Mouse (Mus musculus) kidney, adult 9 months (tissue): ENCODE measurements at regions not wholly inside any gene's neighbourhood (a gene's known extent, or its start where the extent isn't known, plus 50 kb on each side); places are given as distances from the start of the nearest gene placed in this dataset.
"Not testable (repeated sequence)": the region's sequence is repeated elsewhere in the genome, so short reads cannot be mapped to it uniquely, and the experiment has no call there.

ENCODE experiments used
- DNase-seq: peaks from one replicate; pipeline ENCODE4 v3.0.0; 2022

DNA sequence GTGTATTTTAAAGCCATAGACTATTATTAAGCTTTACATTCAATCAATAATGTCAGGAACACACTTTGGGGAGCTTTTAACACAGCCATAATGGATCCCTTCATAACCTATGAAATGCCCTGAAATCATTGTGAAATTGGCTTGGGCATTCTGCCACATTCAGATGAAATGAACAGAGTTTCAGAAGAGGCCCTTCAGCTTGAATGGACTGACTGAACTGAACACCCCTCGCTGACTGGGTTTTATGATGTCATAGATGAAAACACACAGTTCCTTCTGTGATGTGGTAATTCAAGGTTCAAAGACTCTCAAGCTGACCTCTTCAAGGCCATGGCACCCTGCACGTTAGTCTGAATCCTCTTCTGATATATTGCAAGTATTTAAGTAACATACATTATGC lies 298.4 kb upstream of the Ercc4 start:
- DNase-seq, result no peak

DNA sequence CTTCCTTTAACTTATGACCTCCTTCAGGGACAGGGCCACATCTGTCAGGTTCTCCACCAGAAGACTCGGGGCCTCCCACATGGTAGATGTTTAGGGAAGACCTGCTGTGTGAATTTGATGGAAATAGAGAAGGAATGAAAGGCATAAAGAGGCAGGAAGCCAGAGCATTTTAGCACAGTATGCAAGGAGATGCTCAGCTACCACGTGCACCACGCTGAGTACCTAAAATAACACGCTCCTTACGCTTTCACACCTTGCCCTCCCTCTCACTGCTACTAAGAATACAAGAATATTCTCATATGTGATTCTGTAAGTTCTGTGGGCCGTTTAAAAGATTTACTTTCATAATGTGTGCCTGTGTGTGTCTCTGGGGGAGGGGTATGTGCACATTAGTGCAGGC lies 284.8 kb upstream of the Ercc4 start:
- no peak for DNase-seq

DNA sequence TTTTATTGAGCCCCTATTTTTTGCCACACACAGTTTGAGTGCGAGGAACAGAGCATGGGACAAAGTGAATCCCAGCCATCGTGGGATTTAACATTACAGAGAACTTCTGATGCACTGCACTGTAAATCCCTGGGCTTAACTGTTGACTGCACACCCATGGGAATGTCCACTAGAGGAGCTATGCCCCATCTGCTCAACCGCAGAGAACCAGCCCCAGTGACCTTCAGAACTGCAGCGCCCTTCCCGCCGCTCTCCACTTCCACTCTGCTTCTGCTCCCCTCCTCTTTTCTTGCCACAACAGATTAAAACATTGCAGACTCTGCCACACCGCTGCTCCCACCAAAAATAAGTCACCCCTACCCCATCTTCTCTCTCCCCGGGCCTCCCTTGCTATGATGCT lies 283.3 kb upstream of the Ercc4 start:
- DNase-seq, result peak; percentile 2

DNA sequence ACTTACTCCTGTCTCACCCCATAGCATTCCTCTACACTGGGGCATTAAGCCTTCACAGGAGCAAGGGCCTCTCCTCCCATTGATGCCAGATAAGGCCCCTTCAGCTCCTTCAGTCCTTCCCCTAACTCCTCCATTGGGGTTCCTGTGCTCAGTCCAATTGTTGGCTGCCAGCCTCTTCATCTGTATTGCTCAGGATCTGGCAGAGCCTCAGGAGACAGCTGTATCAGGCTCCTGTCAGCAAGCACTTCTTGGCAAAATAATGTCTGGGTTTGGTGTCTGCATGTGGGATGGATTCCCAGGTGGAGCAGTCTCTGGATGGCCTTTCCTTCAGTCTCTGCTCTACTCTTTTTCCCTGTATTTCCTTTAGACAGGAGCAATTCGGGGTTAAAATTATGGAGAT lies 278.2 kb upstream of the Ercc4 start:
- DNase-seq, result not testable (repeated sequence)

DNA sequence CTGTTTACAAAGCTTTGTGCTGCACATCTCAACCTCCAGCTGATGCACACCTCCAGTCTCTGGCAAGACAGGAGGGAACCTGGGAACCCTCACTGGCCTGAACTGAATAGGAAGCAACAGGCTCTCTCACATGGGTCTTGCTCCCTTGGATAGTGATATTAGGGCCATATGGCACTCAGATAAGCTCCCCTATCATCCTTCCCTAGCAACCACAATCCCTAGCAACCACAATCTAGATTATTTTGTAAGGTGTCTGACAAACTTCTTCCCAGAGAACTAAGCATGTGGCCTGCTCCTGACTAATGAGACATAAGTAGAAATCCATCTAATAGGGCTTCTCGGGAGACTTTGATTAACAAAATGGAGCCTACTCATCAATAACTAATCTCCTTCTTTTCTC lies 253.1 kb upstream of the Ercc4 start:
- no peak for DNase-seq

DNA sequence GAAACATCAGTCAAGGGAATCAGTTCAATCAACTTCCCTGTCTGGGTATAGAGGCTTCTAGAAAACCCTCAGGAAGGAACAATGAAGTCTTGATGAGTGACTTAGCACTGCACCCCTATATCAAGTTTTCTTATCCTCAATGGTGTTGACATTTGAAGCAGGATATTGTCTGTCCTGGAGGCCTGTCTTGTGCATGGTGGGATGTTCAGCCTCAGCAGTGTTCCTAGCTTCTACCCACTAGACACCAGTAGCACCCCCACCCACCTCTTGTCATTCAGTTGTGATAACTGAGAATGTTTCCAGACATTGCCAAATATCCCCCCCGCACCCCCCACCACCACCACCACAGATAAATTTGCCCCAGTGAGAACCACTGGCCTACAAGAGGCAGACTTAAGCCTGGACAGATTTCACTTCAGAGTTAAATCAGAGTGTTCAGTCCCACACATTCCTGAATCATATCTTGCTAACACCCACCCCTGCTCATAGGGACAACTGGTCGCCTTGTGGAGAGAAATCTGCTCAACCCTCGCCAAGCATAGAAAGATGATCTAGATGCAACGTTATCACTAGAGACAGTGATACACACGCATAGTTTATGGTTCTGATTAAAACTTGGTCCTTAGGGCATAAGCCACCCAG lies 249.6 kb upstream of the Ercc4 start:
- no peak for DNase-seq

DNA sequence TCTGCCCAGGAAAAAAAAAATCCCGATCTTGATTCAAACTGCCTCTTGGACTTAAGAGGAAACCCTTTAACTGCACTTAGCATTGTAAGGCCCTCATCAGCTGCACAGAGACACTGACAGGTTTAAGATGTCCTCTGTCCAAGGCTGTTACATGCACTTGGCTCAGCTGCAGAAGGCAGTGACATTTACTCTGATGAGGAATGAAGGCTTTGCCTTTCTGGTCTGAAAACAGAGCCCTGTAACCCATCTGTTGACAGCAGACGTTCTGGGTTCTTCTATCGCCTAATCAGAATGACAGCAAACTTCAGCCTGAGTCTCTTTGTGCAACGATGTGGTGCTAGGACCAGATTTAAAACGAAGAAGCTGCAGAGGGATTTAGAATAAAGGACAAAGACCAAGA lies 246.9 kb upstream of the Ercc4 start:
- no peak for DNase-seq

DNA sequence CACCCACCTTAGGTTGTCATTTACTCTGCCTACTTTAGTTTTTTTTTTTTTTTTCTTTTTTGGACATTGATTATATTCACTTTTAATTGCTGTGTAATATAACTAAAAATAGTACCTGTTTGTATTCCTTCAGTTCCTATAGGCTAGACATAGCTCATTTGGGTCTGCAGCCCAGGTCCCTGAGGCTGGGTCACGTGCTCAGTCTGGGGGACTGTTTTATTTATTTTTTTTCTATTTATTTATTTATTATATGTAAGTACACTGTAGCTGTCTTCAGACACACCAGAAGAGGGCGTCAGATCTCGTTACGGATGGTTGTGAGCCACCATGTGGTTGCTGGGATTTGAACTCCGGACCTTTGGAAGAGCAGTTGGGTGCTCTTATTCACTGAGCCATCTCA lies 231.2 kb upstream of the Ercc4 start:
- not testable (repeated sequence) for DNase-seq

DNA sequence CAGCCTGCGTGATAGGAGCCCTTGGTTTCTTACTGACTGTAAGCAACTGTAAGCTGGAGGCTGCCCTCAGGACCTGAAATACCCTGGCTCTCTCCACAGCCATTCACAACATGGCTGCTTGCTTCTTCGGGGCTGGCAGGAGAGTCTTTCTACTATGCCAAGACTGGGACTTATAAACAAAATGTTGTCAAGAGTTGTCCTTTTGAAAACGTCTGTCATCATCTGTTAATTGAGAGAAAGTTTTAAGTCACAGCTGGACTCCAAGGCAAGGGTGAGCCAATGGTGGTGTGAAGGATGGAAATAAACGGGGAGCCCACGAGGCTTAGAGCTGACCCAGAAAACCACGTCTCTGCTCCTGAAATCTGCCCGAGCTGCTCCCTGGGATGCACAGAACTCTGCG lies 229.5 kb upstream of the Ercc4 start:
- DNase-seq, result no peak

DNA sequence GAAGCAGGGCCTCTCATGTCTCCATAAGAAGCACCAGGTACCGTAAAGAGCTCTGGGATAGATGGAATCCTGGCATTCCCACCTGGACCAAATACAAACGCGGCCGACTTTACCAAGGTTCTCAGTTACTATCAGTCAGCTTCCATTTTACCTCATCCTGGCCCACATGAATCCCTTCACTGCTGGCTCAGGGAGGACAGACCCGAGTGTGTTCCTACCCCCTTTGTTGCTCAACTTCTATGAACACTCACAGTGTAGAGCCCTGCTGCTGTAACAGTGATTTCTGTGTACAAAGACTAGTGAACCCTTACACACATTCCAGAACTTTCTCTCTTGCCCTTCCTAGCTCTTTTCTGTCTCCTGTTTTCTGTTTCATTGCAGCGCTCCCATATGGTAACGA lies 229.0 kb upstream of the Ercc4 start:
- DNase-seq, result no peak

DNA sequence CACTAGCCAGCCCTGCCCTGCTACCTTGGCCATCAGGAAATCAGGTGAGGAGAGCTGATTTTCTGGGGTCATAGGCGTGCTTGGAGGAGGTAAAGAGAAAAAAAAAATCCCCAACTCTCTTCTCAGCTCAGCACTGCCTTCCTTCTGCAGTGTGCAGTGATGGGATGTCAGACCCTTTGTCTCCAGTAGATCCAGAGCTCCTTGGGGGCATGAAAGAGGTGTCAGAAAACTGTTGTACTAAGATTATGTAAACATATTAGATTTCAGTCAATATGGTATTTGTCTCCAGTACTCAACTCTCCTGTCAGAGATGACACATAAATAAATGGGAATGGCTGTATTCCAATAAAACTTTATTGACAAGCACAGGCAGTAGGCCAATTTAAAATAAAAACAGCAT lies 226.8 kb upstream of the Ercc4 start:
- DNase-seq, result no peak

DNA sequence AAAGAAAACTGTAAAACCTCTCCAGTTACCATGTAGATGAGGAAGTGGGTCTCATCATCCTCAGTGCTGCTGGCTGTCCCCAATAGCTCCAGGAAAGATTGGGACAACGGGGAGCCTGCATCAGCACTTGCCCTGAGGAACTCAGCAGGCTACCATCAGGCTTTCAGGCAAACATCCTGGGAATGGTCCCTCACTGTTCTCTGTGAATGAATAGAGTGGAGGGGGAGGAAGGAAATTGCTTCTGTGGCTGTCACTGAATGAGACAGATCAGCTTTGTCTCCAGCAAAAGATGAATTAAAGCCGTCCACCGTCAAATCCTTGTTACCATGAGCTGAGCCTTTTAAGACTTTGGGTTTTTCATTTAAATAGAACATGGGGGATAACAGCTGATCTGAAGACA lies 224.9 kb upstream of the Ercc4 start:
- no peak for DNase-seq

DNA sequence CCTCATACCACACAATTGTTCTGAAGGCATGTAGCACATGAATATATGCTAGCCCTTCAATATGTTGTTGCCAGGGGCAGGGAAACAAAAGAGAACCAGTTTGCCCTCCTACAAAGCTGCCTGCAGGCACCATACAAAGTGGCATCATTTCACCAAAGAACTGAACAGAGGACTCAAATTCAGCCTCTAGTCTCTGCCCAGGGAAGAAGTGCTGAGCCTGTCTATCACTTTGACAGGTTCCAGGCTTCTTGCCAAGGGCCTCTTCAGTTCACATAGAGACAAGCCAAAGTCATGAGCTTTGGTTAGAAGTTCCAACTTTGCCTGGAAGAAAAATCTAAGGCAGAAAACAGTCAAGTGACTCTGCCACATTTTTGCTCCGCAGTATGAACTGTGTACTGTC lies 223.4 kb upstream of the Ercc4 start:
- DNase-seq, result peak; percentile 73

DNA sequence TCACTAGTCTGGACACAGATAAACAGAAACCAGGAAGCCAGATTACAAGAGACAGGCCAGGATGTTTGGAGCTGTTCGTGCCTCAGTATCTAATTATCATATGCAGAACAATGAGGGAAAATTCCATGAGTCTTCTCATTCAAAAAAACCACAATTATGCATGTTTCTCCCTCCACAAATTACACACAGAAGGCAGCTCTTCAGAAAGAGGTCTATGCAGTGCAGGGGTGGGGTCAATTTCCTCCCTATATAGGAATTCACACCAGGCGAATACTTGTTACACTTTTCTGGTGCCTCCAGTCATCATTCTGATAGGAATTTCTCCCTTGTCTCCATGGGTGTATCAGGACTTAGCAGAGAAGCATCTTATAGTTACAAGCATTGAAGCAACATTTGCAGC lies 222.1 kb upstream of the Ercc4 start:
- DNase-seq, result no peak

DNA sequence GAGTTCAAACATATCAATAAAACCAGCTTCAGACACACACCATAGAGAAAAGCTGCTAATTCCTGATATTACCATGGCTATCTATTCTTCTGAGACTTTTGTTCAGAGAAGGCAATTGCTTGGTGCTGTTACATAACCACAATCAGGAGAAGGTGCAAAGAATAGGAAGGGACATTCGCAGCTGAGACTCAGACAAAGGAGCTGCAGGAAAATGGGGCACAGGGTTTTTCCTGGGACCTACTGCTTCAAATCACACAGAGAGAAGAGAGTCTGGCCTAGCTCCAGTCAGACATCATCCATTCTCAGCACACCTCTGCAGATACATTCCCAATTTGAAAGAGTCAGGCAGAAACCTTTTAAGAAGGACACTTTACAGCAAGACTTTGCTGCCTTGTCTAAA lies 219.4 kb upstream of the Ercc4 start:
- DNase-seq, result no peak

DNA sequence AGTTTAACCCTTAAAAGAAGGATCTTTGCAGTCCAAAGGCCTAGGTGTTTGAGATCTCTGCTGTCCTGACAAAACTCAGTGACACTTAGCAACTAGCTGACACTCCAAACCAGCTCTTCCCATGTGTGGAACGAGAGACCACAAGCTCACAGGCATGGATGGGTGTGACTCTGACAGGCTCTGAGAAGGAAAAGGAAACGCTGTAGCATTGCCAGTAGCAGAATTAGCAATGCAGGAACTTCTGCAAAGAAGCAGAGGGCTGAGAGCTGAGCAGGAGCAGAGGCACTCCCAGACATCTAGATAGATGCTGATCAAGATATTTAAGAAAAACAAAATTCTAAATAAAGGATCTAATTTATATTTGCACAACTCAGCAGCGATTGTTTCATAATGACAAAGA lies 218.9 kb upstream of the Ercc4 start:
- DNase-seq, result no peak

DNA sequence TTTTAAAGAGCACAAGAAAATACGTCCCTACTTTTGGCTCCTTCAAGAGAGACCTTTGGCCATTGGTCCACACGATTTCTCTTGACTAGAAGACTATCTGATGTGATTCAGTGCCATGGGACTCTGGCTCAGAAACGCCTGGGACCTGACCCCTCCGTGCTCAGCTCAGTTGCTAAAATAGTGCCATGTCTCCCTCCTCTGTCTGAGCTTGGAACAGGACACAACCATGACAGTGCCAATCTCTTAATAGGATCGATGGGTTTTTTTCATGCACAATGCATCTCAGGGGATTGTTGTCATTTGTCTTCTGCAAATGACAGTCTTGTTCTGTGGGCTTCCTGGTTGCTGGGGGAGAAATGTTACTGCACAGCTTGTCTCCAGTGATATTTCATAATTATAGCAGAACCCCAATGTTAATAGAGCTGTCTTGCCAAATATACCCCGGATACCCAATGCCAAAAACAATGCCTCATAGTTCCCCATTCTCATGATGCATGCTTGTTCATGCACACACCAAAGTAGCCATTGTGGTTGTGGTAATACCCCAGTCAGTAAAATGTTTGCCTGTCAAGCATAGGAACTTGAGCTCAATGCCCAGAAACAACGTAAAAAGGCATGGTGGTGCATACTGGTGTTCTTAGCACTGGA lies 216.7 kb upstream of the Ercc4 start:
- DNase-seq, result no peak

DNA sequence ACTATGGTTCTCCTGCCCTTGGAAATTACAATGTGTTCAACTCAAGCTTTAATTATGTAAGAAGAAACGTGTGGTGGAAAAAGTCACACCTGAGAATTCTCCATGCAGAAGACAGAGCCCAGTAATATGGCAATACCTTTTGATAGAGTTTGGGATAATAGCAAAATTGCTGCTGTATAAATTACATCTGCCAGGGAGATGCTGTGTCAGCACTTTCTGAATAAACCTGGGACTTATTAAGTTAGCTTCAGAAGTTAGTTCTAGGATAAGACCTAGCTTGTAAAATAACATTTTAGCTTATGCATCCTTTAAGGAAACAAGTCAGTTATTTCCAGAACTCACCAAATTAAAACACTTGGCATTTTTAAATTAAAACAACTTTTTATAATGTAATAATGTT lies 212.2 kb upstream of the Ercc4 start:
- DNase-seq, result no peak

DNA sequence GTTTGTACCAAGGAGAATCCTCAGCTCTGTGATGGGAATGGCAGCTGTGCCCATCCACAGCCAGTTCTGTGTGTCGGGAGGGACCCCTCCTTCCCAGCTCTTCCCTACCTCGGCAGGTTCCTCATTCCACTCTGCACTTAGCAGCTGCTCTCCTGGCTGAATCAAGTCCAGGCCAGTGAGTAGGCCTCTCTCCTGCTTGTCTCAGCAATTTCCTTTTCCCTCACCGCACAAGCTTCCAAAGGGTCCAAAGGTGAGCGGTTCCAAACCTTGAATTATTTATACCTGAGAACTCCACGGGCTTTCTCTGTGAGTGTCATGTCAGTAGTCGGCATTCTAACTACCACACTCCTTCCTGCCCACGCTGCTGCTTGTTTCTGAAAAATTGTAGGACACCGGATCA lies 208.8 kb upstream of the Ercc4 start:
- peak; percentile 77 for DNase-seq

DNA sequence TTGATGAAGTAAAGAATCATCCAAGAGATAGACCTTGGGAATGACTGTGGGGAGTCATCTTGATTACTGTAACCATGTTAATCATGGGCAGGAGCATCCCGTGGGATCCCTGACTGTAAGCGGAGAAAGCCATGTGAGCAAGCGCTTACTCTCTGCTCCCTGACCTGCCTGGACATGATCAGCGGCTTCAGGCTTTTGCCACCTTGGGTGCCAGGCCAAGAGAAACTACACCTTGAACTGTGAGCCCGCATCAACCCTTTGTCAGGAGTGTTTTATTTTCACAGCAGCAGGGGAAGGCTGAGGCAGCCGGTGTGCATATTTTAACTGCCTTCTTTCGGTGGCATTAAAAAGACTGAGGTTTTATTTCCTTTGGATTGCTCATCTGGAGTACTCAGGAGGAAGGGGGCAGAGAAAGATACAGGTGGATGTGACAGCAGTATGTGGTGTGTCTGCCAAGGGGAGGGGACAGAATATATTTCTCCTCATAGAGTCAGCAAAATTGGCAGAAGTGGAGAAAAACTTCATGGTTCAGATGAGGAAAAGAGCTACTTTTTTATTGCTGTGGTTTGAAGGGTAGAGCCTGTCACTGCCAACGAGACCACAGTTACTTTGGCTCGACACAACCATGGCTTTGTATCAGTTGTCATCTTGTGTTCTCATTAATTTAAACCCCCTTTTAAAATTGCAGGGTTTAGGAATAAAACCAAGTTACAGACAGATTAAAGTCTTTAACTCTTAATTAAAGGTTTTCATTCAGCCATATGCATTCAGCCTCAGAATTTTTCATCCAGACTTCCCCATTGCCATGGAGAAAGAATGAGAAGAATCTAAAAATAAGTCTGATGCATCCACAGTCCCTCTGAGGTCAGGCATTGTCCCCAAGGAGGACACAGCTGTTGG lies 208.1 kb upstream of the Ercc4 start:
- peak; percentile 40 for DNase-seq

DNA sequence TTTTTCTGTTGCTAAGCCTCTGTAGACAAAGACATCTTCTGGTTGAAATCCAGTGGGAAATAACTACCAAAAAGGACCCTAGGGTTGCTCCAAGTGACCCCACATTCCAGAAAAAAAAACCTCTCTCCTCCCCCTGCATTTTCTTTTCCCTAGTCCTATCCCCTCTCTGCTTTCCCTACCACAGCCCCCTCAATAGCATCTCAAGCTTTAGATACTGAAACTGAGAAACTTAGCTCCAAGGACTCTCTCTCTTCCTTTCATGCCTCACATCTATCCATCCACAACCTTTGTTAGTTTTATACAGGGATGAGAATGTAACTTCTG lies 207.5 kb upstream of the Ercc4 start:
- DNase-seq, result peak; percentile 16

DNA sequence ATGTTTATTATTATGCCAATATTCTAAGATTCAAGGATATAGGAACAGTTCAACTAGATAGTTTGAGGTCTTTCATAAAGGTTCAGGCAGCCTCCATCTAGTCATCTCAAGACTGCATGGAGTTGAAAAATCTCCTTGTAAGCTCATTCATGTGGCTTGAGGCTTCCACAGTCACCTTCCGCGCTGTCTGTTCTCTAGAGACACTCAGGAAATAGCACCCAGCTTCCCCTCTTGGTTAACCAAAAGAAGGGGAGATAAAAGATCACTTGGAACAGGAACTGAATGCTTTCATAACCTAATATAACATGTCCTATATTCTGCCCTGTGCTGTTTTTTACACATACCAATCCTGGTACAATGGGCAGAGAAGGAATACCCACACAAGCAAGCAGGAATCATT lies 206.3 kb upstream of the Ercc4 start:
- DNase-seq, result no peak

DNA sequence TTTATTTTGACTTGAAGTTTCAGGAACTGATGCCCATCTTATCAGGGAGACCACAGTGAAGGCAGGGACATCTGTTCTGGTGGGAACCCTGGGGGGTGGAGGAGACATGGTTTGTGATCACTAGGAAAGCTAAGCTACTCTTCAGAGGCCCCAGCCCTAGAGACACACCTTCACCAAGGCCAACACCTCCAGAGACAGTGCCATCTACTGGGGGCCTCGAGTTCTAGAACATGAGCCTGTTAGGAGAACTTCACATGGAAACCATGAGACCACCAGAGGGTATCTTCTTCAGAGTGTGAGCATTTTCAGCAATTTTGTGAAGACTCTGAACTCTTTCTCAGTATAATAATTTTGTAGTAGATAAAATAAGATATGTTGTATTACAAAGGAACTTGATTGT lies 204.5 kb upstream of the Ercc4 start:
- DNase-seq, result no peak

DNA sequence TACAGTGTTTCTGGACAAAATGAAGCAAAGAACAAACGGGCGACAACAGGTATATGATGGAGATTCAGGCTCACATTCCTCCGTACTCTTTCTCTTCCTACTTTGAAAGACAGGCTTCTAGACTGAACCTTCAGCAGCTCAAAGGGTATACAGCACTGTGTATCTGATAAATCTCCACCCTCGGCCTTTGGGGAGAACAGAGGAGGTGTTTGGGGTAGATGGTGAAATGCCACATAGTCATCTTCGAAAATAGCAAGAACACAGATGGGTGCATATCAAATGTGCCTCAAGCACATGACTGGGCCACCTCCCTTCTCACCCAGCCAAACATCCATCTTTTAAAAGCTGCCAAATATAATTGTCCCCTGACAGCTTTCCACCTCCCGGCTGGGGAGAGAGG lies 184.8 kb upstream of the Ercc4 start:
- DNase-seq, result no peak
